Mouse (Mus musculus) left cerebral cortex, adult 6 months (tissue): ENCODE data around the gene Cfp. TPM values are rescaled to one million over a fixed set of nuclear protein-coding genes. Genes with fewer than 3 reads are reported as not detected.

Source experiments
- long read RNA-seq, 2 experiments: library from polyadenylated mRNA; unstranded; transcript quantifications; one replicate each; pipeline ENCODE4 v2.0.0; 2019 to 2020
- polyA plus RNA-seq: library from polyadenylated mRNA; unstranded; fragments of <200 nt; fragmentation: Nextera tagmentation; gene quantifications from 2 replicates; pipeline ENCODE4 v1.2.3, GENCODE M21; 2021

The Cfp gene
- 1.1 and 1.2 TPM in 2 replicates for polyA plus RNA-seq
- long read RNA-seq, experiment 1, partial matches to known transcripts: 1 of 3 reads
- long read RNA-seq, experiment 1, other reads (novel, unspliced or antisense): 0 of 3 reads
- long read RNA-seq, experiment 2: 0 reads

DNA sequence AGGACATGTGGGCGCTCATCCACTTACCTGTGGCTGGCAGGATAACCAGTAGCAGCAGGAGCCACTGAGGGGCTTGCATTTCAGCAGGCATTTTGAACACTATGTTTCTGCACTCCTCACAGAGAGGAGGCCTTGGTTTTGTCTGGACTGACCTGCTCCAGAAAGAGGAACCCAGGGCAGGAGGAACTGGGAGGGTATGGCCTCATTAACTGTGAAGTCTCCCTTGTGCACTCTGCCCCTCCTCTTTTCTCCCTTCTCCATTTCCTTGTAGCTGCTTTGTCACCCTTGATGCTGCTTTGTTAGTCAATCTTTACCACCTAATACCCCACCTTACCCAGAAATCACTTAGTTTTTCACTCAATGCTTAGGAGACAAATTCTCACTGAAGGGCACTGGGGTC is at the start of gene Cfp:
Gene Cfp, minus strand, starts transcription at position 192 of the 400 bp plus-strand sequence.

DNA sequence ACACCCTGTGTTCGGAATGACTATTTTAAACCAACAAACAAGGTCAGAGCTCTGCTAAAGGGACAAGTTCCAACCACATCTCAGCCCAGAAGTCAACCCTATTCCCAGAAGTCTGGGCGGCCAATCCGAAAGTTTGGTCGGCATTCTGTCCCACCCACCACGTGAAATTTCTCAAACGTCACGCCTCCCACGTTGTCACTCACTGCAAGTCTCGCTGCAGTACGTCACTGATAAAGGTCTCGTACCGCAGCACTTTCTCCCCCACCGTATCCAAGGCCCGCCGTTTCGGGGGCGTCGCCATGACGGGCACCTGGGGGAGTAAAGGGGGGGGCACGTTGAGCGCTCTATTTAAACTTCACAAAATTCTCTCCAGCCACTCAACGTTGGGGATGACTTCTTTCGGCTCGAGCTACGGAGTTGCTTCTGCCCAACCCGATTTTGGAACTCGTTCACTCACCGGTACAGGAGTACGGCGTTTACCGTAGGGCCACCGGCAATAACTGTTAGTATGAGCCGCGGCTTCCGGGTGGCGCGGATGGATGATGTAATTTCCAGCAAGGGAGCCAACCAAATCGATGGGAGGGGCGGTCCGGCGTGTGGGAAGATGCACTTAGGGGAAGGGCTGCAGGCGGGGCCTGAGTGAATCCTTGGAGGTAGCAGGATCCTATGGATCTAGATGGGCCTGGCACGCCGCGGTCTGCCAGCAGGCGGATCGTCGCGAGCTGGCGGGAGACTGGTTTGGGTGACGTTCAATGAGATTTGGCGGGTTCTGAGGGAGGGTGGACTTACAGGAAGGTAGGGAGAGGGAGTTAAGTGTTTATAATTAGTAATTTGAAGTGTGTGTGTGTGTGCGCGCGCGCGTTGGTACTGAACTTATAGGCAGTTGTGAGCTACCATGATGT is 30.4 kb upstream of the Cfp start, which contains the start of gene Uxt:
Gene Uxt, minus strand, starts transcription at position 541 of the 902 bp plus-strand sequence.

DNA sequence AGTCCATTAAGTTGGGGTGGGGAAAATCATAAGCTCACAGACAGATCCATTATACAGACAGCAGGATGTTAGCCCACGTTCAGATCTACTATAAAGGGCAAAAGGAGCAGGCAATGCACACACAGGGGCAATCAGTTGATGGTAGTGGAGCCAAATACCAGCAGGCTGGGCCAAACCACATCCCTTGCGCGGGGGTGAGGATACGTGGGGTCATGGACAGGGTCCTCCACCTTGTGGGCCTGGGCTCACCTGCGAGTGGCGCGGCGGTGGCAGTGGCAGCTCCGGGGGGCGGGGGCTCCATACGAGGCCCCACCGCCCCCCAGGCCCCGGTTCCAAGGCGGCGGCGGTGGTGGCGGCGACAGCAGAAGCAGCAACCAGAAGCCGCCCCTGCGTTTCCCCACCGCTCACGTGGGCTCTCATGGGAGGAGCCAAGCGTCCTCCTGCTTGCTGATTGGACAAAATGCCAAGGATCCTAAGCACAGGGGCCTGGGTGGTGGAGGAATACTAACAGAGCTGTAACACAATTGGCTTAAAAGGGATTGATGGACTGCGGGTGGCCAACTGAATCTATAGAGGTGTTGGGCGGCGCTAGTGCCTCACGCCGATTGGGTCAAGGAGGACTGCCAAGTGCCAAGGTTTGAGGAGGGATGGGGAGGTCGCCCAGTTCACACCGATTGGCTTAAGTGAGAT is 19.0 kb upstream of the Cfp start, which contains the start of gene Elk1:
Gene Elk1, minus strand, starts transcription at position 418 of the 690 bp plus-strand sequence.

DNA sequence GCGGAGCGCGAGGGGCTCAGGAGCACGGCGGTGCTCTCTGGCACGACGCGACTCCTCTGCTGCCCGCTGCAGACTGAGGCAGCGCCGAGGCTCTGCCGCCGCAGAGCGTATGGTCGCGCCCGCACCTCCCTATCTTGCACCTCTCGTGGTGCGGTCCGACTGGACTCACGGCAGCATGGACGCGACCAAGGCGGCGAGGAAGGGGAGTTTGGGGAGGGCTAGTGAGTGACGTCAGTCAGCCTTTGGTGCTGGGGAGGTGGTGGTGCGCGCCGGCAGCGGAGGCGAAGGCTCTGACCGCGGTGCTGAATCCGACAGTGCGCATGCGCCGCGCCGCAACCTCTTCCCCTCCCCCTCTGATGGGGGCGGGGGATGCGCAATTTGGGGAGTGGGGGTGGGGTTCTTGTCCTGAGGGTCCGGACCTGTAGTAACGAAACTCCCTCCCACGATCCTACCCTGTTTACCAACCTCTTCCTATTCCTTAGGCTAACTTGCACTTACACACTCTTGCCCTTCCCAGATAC is 10.5 kb downstream of the Cfp start, which contains the start of gene Syn1:
Gene Syn1, minus strand, starts transcription at position 161 of the 521 bp plus-strand sequence.

Other genes starting within 250 kb of the Cfp start
- 83.5 and 248 TPM in 2 replicates for gene Cdk16, start 243.6 kb downstream of the Cfp start, polyA plus RNA-seq
- 25.3 and 35.6 TPM in 2 replicates for gene Usp11, start 227.6 kb downstream of the Cfp start, polyA plus RNA-seq
- gene Araf, start 133.7 kb downstream of the Cfp start, polyA plus RNA-seq: 153 and 212 TPM in 2 replicates
- 0.74 and 0.92 TPM in 2 replicates for gene Timp1, start 61.4 kb downstream of the Cfp start, polyA plus RNA-seq
- 79.1 and 178 TPM in 2 replicates for gene Syn1, start 10.6 kb downstream of the Cfp start, polyA plus RNA-seq
- 25.7 and 39.8 TPM in 2 replicates for gene Elk1, start 19.1 kb upstream of the Cfp start, polyA plus RNA-seq
- gene Uxt, start 30.5 kb upstream of the Cfp start, polyA plus RNA-seq: 18.1 and 23.1 TPM in 2 replicates
- 2.4 and 2.5 TPM in 2 replicates for gene Zfp182, start 130.8 kb upstream of the Cfp start, polyA plus RNA-seq
- not detected in 2 replicates for gene Spaca5, start 136.9 kb upstream of the Cfp start, polyA plus RNA-seq
- gene Zfp300, start 158.0 kb upstream of the Cfp start, polyA plus RNA-seq: 0.82 and 1.7 TPM in 2 replicates
- not detected in 2 replicates for gene Ssxa1, start 184.3 kb upstream of the Cfp start, polyA plus RNA-seq
- gene Gm21876, start 244.1 kb upstream of the Cfp start, polyA plus RNA-seq: not detected in 2 replicates